Mouse (Mus musculus) liver, embryonic 14.5 days (tissue): ENCODE results near the gene Rbpms2.

Source experiments
- CTCF ChIP-seq: IDR thresholded peaks from 2 replicates; pipeline ENCODE4 v1.5.1; 2016; ENCODE audit warnings: antibody characterized with exemption, low read depth, control low read depth
- EP300 ChIP-seq: IDR thresholded peaks from 2 replicates; pipeline ENCODE4 v1.6.1; 2016; ENCODE audit warnings: antibody characterized with exemption, low read depth

GRCm38 (mm10) chr9:65681634-65681940 lies 52.1 kb downstream of the Rbpms2 start:
- TF ChIP-seq CTCF (no peak), EP300 (no peak)
